Mouse (Mus musculus) spleen, postnatal 10 days (tissue): ENCODE data around the gene Slc29a4.

Experiments used
- DNase-seq, 2 experiments: peaks; one replicate each; pipeline ENCODE4 v3.0.0; 2021 to 2022; ENCODE audit warnings: low spot score in 2 of 2

Gene Slc29a4

DNA sequence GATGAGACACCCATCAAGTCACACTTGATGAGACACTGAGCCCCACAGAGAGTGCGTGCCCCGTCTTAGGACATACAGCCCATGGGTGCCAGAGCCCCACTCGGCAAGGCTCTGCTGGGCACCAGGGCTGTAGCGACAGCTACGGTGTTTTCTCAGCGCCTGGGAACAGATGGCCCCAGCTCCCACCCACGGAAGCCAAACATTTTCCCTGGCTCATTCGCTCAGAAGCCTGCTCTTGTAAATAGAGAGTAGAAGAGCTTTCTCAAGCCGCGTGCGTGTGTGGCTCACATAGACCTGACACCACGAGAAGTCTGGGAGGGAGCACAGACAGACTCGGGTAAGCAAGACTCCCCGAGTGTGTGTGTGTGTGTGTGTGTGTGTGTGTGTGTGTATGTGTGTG is at the start of gene Slc29a4:
TSS of gene Slc29a4 (plus strand) at position 265 of the 400 bp plus-strand sequence.
- no peak for DNase-seq

DNA sequence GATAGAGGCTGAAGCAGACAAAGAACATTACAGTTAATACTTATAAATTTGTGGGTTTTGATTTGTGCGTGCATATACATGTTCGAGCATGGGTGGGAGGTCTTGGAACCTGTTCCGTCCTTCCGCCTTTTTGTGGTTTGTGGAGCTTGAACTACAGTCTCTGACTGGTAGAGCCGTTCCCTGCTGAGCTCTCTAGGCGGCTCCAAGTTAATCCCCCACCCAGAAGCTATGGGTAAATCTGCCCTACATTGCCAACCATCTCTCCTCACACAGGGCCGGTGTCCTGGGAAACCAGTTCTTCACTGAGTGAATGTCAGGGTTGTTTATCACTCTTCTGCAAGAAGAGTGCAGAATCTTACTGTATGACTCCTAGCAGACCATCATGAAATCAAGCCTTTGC is 44.1 kb upstream of the Slc29a4 start:
- DNase-seq, result no peak

DNA sequence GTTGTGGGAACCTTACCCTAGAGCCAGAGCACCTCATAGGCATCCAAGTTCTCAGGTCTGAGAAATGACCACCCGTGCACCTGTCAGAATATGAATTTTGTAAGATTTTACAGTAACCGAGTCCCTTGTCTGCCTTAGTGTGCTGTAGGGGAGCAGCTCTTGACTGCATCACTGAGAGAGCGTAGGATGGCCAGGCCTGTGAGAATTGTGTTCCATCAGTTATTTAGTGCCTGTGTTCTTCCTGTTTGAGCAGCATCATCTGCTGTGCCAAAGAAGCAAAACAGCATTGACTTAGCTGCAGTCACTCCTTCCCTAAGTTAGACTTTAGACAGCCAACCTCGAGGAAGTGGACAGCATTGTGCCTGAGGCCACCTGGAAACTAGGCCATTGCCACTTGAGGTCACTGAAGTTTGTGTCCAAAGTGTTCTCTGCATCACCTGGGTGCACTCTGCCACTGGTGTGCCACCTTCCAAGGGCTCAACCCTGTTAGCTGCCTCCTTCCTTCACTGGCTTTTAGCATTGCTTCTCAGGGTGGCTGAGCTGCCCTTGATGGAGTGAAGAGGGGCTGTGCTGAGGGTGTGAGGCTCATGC is 42.8 kb upstream of the Slc29a4 start:
- no peak for DNase-seq

DNA sequence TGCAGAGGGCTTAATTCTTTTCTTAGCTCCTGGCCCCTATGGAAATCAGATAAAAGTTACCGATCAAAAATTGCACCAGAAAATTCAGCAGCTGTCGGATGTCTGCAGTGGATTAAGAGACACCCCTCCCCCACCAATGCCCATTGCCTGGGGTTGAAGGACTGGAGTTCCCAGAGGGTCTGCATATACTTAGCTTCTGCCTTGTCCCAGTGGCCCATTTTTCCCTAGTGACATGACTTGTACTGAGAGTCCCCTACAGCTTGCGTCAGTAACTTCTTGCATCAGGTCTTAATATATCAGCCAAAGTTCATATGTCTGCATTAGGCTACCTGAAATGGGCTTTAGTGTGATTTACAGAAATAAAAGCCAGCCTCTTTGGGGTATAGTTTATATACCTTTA is 41.9 kb upstream of the Slc29a4 start:
- no peak for DNase-seq

GRCm38 (mm10) chr5:142650794-142651497 is 41.4 kb upstream of the Slc29a4 start:
- DNase-seq, result peak in 1 of 2 experiments; percentile 42

- DNase-seq, result no peak
Observed at GRCm38 (mm10) chr5:142652266-142652665, 40.0 kb upstream of the Slc29a4 start.

- DNase-seq, result no peak
Observed at GRCm38 (mm10) chr5:142660656-142661434, 31.5 kb upstream of the Slc29a4 start.

DNA sequence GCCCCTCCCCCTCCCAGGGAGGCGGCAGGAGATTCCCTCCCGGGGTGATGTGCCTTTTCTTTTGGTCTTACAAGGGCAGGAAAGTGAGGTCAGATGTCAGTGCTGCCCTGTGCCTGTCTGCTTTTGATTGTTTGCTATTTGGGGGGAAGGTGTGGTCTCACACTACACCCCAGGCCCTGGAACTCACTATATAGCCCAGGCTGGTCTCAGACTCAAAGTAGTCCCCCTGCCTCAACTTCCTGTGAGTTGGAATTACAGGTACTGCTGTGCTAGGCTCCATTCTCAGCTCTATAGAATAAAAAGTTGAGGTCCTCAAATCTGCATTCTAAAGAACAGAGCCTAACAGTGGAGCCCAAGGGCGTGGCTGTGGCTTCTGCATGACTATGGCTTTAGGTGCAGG is 24.4 kb upstream of the Slc29a4 start:
- no peak for DNase-seq

- DNase-seq, result no peak
Observed at GRCm38 (mm10) chr5:142668556-142669263, 23.6 kb upstream of the Slc29a4 start.

GRCm38 (mm10) chr5:142669726-142670125 is 22.6 kb upstream of the Slc29a4 start:
- DNase-seq, result no peak

- DNase-seq, result no peak
Observed at GRCm38 (mm10) chr5:142673082-142673481, 19.2 kb upstream of the Slc29a4 start.

GRCm38 (mm10) chr5:142678141-142678571 is 14.2 kb upstream of the Slc29a4 start:
- DNase-seq, result no peak

DNA sequence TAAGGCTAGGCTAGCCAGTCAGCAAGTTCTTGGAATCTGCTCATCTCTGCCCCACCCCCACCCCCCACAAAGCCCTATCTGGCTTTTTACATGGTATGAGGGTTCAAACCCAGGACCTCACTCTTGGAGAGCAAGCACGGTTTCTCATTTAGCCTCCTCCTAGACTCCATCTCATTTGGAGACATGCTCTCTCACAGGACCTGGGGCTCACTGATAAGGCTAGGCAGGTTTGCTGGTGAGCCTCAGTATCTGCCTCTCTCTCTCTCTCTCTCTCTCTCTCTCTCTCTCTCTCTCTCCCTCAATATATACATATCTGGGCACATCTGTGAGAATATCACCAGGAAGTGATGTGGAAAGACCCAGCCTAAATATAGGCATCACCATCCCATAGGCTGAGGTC is 13.2 kb upstream of the Slc29a4 start:
- DNase-seq, result no peak

- no peak for DNase-seq
Observed at GRCm38 (mm10) chr5:142681911-142682310, 10.4 kb upstream of the Slc29a4 start.

DNA sequence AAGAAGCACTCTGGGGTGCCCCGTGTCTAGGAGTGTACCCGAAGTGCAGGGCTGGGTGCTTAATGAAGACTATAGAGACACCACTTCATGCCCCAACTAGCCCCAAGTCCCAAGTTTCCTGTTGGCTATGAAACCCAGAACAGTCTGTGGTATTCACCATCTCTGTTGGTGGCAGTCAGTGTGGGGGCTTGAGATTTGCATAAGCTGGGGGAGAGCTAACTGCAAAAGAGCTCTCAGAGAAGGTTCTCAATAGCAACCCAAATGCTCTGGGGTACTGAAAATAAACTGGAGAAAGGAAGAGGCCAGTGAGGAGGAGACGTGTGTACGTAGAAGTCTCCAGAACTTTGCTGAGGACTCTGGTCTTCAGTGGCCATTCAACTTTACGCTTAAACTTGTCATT is 9.8 kb upstream of the Slc29a4 start:
- DNase-seq, result no peak

DNA sequence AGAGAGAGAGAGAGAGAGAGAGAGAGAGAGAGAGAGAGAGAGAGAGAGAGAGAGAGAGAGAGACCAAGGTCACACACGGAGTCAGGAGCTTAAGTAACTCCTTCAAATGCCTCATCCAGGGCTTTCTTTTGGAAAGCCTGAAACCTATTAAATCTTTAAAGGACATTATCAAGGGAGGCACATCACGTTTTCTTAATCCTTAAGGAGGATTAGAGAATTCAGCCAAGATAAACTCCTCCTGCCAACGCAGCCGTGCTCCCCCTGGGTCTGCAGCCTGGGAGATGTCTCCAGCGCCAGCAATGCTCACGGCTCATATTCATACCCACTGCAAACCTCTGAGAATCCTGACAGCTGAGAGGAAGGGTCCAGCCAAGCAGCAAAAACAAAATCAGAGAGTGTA is 3.4 kb upstream of the Slc29a4 start:
- DNase-seq, result no peak

GRCm38 (mm10) chr5:142690343-142690742 is 2.0 kb upstream of the Slc29a4 start:
- no peak for DNase-seq

DNA sequence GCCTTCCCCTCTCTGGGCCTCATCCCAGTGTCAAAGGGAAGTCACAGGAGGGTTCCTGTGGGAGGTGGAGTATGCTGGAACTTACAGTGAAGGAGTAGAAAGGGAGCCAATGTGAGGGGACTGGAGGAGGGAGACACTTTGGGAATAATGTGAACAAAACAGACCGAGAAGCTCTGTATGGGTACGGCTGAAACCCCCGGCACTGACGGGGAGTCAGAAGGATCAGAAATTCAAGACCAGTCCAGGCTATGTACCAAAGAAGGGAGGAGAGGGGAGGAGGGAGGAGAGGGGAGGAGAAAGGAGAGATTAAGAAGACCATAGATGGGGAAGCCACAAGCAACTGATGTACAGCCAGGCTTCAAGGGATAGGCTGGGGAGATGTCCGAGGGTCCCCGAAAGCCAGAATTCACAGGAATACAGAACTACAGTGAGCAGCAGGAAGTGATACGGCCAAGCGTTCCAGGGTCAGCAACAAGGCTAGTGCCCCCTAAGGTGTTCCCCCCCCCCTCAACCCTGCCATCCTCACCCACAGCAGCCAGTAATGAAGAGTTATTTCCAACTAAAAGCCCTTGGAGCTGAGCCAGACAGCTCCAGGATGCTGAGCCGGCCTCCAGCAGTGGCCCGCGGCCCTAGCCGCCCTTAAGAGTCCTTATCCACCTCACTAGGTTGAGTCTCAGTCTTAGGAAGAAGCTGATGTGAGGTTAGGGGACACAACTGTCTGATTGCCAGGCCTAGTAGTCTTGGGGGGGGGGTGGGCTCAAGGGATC is 842 bp downstream of the Slc29a4 start:
- DNase-seq, result no peak

GRCm38 (mm10) chr5:142693738-142694430 is 1.6 kb downstream of the Slc29a4 start:
- DNase-seq, result no peak

DNA sequence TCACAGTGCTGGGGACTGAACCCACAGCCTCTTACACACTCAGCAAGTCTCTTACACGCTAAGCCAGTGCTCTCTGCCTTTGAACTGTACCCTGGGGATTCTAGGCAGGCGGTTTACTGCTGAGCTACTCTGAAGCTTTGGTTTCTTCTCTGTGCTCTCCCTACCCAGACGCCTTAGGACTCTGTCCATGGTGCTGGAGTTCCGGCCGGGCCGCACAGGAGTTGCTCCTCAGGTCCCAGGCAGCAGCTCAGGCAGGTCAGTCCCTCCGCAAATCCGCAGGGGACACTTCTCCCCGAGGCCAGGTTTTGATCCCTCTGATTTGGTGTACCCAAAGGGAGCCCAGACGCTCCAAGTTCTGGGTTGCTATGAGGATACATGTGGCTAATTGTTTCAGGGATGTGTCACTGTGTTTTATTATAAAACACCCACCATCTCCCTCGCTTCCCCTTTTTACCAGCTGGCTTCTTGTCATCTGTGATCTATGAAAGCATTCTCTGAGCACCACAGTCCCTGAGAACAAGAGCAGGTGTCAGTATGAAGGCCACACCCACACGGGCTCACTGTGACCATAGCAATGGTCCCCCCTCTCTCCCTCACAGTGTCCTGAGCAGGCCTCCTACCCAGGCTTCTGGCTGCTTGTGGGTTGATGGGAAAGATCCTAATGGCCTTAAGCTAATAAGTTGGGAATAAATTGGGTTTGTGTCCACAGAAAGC is 2.5 kb downstream of the Slc29a4 start:
- peak in 1 of 2 experiments; percentile 75 for DNase-seq
